Mouse (Mus musculus): Measurements from ENCODE around the gene P2rx3. TPM values are rescaled to one million over a fixed set of nuclear protein-coding genes. Genes with fewer than 3 reads are reported as not detected.

Gene P2rx3
- polyA plus RNA-seq, 1 experiment from 2014 or later: 2.5 TPM

DNA sequence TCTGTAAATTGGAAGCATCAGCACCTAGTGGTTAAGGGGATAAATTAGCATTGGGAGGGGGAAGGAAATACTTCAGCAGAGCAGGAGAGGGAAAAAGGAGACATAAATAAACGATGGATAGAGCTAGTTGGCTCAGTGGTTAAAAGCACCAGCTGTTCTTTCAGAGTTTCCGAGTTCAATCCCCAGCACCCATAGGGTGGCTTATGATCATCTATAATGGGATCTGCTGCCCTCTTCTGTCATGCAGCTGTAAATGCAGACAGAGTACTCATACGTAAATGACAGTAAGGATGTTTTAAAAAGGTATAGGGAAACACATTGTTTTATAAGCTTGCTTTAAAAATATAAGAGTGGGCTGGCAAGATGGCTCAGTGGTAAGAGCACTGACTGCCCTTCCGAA, 29.5 kb downstream of the P2rx3 start:
- 21% methylated on average over 4 of the region's 4 CpGs for WGBS

GRCm38 (mm10) chr2:85006600-85006999, 30.7 kb downstream of the P2rx3 start:
- no peak overlapping the region for H3K9ac ChIP-seq (replicated peaks)
- no peaks in the 10 kb centered on the region for H3K9me3 ChIP-seq
- H3K27me3 ChIP-seq: no peaks in the 10 kb centered on the region
- H3K36me3 ChIP-seq: no peaks in the 10 kb centered on the region
- ATAC-seq: no peak
- H3K4me3 ChIP-seq (replicated peaks): no peak overlapping the region
- WGBS: 84% methylated on average over 7 of the region's 7 CpGs
- no peak overlapping the region for H3K27ac ChIP-seq
- H3K4me1 ChIP-seq (replicated peaks): no peaks in the 10 kb centered on the region
- no peak overlapping the region for H3K4me2 ChIP-seq (replicated peaks)

More for the DNA sequence above, 29.5 kb downstream of the P2rx3 start:
- no peaks in the 10 kb centered on the region for H3K27me3 ChIP-seq
- H3K36me3 ChIP-seq: no peaks in the 10 kb centered on the region
- no peak overlapping the region for H3K4me3 ChIP-seq (replicated peaks)
- no peak overlapping the region for H3K9ac ChIP-seq (replicated peaks)
- H3K4me2 ChIP-seq (replicated peaks): no peak overlapping the region
- peak; percentile 34; the same call in 1 of the 2 replicates for ATAC-seq
- no peak overlapping the region for H3K27ac ChIP-seq
- no peaks in the 10 kb centered on the region for H3K4me1 ChIP-seq (replicated peaks)
- no peaks in the 10 kb centered on the region for H3K9me3 ChIP-seq

DNA sequence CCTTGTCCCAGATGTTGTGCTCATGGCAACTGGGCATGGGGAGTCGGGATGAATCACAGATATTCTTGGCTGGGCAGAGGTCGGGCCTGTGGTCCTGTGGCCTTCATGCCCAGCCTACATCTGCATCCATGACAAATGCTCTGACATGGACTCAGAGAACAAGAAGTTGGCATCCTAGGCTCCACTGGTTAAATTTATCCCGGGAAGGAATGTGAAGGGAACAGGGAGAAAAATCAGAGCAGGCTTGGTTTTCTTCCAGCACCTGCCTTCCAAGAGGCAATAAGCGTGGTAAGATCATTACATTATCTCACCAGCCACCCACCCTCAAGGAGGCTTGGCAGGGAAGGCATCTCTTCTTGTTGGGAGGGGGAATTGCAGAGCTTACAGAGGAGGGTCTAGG, 32.9 kb downstream of the P2rx3 start:
- Histone ChIP-seq H3K9me3 (no peaks in the 10 kb centered on the region), H3K9ac (replicated peaks) (no peak overlapping the region), H3K27me3 (no peaks in the 10 kb centered on the region), H3K36me3 (no peaks in the 10 kb centered on the region), H3K4me2 (replicated peaks) (no peak overlapping the region), H3K27ac (no peak overlapping the region), H3K4me3 (replicated peaks) (no peak overlapping the region), H3K4me1 (replicated peaks) (no peaks in the 10 kb centered on the region)
- ATAC-seq: no peak
- WGBS: 90% methylated on average over 4 of the region's 4 CpGs

GRCm38 (mm10) chr2:85002575-85002974, 34.7 kb downstream of the P2rx3 start:
- Histone ChIP-seq H3K36me3 (no peaks in the 10 kb centered on the region), H3K27ac (no peak overlapping the region), H3K4me2 (replicated peaks) (no peak overlapping the region), H3K27me3 (no peaks in the 10 kb centered on the region), H3K4me1 (replicated peaks) (no peaks in the 10 kb centered on the region), H3K9ac (replicated peaks) (no peak overlapping the region), H3K9me3 (no peaks in the 10 kb centered on the region), H3K4me3 (replicated peaks) (no peak overlapping the region)
- 88% methylated on average over 7 of the region's 8 CpGs for WGBS
- ATAC-seq: no peak

DNA sequence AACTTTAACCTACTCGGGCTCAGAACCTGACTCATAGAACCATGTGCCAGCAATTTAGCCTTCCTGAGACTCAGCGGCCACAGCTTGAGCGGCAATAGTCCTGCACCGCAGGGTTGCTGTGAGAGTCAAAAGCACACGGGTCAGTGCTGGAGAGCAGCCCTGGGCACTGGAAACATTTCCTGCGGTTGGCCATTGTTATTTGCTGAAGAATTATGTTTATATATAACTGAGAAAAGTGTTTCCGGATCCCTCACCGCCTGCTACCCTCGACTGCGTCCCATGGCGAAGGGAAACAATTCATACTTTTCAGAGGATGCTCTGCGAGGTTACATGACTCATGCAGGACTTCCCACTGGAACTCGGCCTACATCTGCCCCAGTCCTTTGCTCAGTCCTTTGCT, 35.8 kb downstream of the P2rx3 start:
- H3K4me1 ChIP-seq (replicated peaks): no peaks in the 10 kb centered on the region
- no peak overlapping the region for H3K9ac ChIP-seq (replicated peaks)
- no peak for ATAC-seq
- no peak overlapping the region for H3K4me2 ChIP-seq (replicated peaks)
- H3K36me3 ChIP-seq: no peaks in the 10 kb centered on the region
- no peak overlapping the region for H3K27ac ChIP-seq
- 74% methylated on average over 13 of the region's 13 CpGs for WGBS
- H3K9me3 ChIP-seq: no peaks in the 10 kb centered on the region
- H3K27me3 ChIP-seq: no peaks in the 10 kb centered on the region
- no peak overlapping the region for H3K4me3 ChIP-seq (replicated peaks)

DNA sequence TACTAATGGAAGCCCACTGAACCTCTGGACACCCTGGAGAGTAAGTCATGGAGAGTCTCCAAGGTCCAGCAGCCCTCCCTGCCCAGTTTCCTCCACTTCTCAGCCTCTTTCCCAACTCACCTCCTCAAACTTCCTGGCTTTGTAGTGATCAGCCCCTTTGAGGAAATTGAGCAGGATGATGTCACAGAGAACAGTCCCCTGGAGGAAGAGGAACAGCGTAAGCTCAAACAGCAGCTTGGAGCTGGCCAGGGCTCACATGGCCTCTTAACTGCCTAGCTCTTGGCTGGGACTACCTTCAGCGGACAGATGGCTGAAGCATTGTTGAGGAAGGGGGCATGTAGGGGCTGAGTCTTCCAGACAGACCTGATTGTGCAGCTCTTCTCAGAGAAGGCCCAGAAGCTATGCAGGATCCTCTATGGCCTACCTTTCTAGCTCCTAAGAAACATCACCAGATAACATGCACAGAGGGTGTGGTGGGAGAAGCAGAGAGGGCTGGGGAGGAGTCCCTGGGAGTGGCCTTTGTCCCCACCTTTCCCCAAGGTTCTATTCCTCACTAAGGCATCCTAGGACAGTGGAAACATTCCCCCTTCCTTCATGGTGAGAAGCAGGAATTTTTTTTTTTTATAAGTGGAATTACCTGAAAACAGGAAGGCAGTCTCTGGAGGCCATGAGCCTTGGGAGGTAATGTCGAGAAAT, 37.6 kb downstream of the P2rx3 start:
- Histone ChIP-seq H3K9me3 (no peaks in the 10 kb centered on the region), H3K36me3 (no peaks in the 10 kb centered on the region), H3K27me3 (no peaks in the 10 kb centered on the region), H3K4me2 (replicated peaks) (no peak overlapping the region), H3K4me3 (replicated peaks) (no peak overlapping the region), H3K4me1 (replicated peaks) (no peaks in the 10 kb centered on the region), H3K9ac (replicated peaks) (no peak overlapping the region), H3K27ac (no peak overlapping the region)
- 76% methylated on average over 3 of the region's 3 CpGs for WGBS
- ATAC-seq: no peak

DNA sequence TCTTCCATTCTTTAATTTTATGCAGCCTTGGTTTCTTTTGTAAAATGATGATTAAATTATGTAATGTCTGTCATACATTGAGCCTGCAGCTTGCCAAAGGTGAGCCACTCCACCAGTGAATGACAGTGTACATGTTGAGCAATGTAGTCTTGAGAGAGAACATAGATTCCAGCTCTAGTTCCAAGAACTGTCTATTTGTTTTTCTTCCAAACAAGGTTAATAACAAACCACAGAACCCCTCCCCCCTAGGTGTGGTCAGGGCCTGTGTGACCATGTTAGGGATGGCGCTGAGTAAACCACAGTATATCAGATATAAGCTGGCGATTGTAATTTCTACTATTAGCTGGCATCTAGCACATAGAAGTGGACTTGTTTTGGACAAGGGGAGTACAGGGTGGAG, 40.9 kb downstream of the P2rx3 start:
- H3K36me3 ChIP-seq: no peaks in the 10 kb centered on the region
- H3K4me3 ChIP-seq (replicated peaks): no peak overlapping the region
- no peaks in the 10 kb centered on the region for H3K9me3 ChIP-seq
- no peak overlapping the region for H3K9ac ChIP-seq (replicated peaks)
- H3K27ac ChIP-seq: no peak overlapping the region
- H3K4me1 ChIP-seq (replicated peaks): no peaks in the 10 kb centered on the region
- H3K4me2 ChIP-seq (replicated peaks): no peak overlapping the region
- H3K27me3 ChIP-seq: no peaks in the 10 kb centered on the region
- ATAC-seq: no peak
- 94% methylated on average over 2 of the region's 2 CpGs for WGBS

GRCm38 (mm10) chr2:84987930-84988329, 49.3 kb downstream of the P2rx3 start, which contains the start of gene Prg3:
TSS of gene Prg3 (plus strand) at chr2:84988215.
- H3K4me2 ChIP-seq (replicated peaks): no peak within 1 kb of the TSS
- H3K9me3 ChIP-seq: no peaks in the 10 kb centered on the region
- H3K4me3 ChIP-seq (replicated peaks): no peak within 1 kb of the TSS
- H3K36me3 ChIP-seq: no peaks in the 10 kb centered on the region
- H3K9ac ChIP-seq (replicated peaks): no peak within 1 kb of the TSS
- WGBS: 77% methylated on average over 1 of the region's 1 CpGs
- ATAC-seq: no peak
- no peaks in the 10 kb centered on the region for H3K27me3 ChIP-seq
- no peak within 1 kb of the TSS for H3K27ac ChIP-seq
- H3K4me1 ChIP-seq (replicated peaks): no peaks in the 10 kb centered on the region

DNA sequence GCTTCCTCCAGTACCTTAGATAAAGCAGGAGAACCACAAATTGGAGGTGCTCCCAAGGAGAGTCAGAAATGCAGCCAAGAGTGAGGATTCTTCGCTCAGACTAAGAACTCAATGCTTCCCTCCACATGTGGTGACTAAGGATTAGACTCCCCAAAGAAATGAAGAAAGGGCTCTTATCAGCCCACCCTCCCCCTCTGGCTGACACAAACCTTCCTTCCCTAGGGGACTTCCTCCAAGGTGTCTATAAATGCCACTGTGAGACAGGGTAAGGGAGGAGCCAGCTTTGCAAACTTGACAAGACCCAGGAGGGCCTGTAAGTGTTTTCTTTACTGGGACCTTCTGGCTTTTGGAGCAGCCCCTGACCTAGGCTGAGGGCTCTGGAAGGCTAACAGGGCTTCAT, 57.1 kb downstream of the P2rx3 start, which contains the start of gene Prg2:
Gene Prg2, plus strand, starts transcription at position 274 of the 400 bp plus-strand sequence.
- ATAC-seq: no peak
- Histone ChIP-seq H3K27me3 (no peaks in the 10 kb centered on the region), H3K4me3 (replicated peaks) (no peak within 1 kb of the TSS), H3K27ac (no peak within 1 kb of the TSS), H3K9me3 (no peaks in the 10 kb centered on the region), H3K9ac (replicated peaks) (no peak within 1 kb of the TSS), H3K4me1 (replicated peaks) (no peaks in the 10 kb centered on the region), H3K4me2 (replicated peaks) (no peak within 1 kb of the TSS), H3K36me3 (no peaks in the 10 kb centered on the region)
- WGBS: 53% methylated on average over 1 of the region's 1 CpGs

DNA sequence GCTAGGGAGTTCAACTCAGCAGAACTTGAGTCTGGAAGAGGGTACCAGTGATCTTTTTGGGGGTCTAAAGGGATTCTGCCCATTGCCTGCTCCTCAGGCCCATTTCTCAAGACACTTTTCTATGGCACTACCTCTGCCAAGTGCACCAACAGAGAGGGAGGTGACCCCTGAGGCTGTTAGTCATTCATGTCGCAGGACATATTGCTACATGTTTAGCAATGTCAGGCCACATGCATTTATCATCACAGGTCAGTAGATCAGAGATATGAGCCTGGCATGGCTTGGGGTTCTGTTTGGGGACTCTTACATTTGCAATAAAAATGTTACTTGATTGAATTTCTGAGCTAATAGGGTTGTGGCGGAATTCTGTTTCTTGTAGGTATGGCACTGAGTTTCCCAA, 61.7 kb downstream of the P2rx3 start:
- Histone ChIP-seq H3K4me1 (replicated peaks) (no peaks in the 10 kb centered on the region), H3K36me3 (no peaks in the 10 kb centered on the region), H3K9me3 (no peaks in the 10 kb centered on the region), H3K4me3 (replicated peaks) (no peak overlapping the region), H3K27ac (no peak overlapping the region), H3K4me2 (replicated peaks) (no peak overlapping the region), H3K27me3 (no peaks in the 10 kb centered on the region), H3K9ac (replicated peaks) (no peak overlapping the region)
- WGBS: 97% methylated on average over 2 of the region's 2 CpGs
- ATAC-seq: no peak

DNA sequence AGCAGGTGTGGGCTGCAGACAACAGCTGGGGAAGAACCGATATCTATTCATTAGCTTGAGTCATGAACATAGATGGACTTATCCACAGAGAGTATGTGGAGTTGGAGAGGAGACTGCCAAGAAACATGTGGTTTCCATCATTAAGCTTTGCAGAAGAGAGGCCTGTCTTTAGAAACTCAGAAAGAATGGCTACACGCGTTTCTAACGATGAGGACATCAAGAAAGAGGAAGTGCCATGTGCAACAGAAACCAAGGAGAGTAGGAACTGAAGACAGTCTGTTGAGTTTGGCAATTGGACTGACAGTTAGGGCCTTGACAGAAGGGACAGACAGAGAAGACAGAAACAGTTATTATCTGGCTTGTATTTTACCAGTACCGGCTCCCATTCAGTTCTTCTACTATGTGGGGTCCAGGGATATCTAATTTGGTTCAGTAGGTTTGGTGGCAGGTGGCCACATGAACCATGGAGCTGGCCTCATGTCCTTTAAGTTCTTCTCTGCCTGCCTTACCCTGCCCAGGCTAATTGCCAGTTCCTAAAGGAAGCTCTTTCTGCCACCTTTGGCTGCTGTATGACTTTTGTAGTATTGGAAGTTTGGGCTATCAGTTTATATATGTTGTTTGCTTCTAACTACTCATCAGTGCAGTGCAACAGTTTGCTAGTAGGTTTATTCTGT, 69.8 kb downstream of the P2rx3 start:
- 91% methylated on average over 5 of the region's 5 CpGs for WGBS
- no peak overlapping the region for H3K9ac ChIP-seq (replicated peaks)
- no peak overlapping the region for H3K27ac ChIP-seq
- no peaks in the 10 kb centered on the region for H3K9me3 ChIP-seq
- no peak overlapping the region for H3K4me2 ChIP-seq (replicated peaks)
- H3K4me3 ChIP-seq (replicated peaks): no peak overlapping the region
- H3K4me1 ChIP-seq (replicated peaks): peaks cover 13% of the 10 kb centered on the region
- no peaks in the 10 kb centered on the region for H3K27me3 ChIP-seq
- ATAC-seq: no peak
- H3K36me3 ChIP-seq: no peaks in the 10 kb centered on the region

DNA sequence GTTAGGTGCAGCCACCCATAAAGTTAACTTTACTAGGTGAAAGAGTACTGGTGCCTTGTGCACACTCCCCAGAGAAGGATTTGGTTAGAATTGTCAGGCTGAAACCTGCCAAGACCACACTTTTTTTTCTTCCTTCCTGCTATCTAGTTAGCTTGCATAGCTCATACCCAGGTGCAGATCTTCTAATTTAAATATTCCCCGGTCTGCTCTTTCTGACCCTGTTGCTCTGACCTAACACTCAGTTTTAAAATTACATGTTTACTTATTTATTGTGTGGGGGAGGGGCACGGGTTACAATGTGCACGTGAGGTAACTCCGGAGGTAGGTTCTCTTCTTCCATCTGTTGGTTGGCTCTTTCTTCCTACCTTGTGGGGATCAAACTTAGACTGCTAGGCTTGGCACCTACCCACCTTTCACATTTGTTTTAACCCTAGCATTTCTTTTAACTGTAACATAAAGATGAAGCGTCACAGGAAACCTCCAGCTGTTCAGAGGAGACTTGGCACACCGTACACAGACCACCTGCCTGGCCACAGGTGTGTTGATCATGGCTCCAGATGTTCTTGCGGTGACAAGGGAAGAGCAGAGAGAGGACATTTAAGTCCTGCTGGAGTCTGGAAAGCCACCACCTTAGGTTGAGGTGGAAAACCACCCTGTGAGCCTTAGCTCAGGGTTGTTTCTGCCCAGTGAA, 73.0 kb downstream of the P2rx3 start:
- Histone ChIP-seq H3K4me1 (replicated peaks) (peaks cover 16% of the 10 kb centered on the region), H3K36me3 (no peaks in the 10 kb centered on the region), H3K9me3 (no peaks in the 10 kb centered on the region), H3K4me2 (replicated peaks) (no peak overlapping the region), H3K4me3 (replicated peaks) (no peak overlapping the region), H3K9ac (replicated peaks) (no peak overlapping the region), H3K27me3 (no peaks in the 10 kb centered on the region), H3K27ac (no peak overlapping the region)
- WGBS: 94% methylated on average over 7 of the region's 7 CpGs
- no peak for ATAC-seq

All from midbrain, embryonic 13.5 days (tissue).